Mouse (Mus musculus): ENCODE measurements at regions not wholly inside any gene's neighbourhood (a gene's known extent, or its start where the extent isn't known, plus 50 kb on each side); places are given as distances from the start of the nearest gene placed in this dataset.

DNA sequence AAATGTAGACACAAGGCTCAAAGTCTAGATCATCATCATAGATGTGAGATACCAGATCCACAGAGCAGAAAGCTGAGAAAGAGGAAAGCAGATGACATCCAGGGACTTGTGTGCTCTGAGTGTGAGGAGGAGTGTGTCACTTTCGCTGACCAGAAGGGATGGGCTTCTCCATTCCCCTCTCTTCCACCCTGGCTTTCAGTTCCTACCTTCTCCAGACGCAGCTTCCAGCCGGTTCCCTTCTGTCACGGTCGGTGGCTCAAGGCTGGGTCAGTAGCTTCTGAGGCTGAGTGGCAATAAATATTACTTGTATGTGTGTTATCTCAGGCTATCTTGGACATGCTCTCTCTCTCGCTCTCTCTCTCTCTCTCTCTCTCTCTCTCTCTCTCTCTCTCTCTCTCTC lies 94.2 kb upstream of the Irf2bp2 start:
- no peak overlapping the region for H3K4me3 ChIP-seq (ENCODE audit: low read depth, low read length)
- H3K9ac ChIP-seq (ENCODE audit: low read length), result no peak overlapping the region
- WGBS, result 89% methylated on average over 6 of the region's 6 CpGs
- no peaks in the 10 kb centered on the region for H3K27me3 ChIP-seq (ENCODE audit: control insufficient read depth, insufficient read depth, low read length)
- ATAC-seq (ENCODE audit: low FRiP score) (no peak), DNase-seq (ENCODE audit: low spot score, missing footprints) (no peak)
- H3K36me3 ChIP-seq (ENCODE audit: control insufficient read depth, insufficient read depth, low read length), result no peaks in the 10 kb centered on the region
- no peak overlapping the region for H3K4me2 ChIP-seq
- H3K9me3 ChIP-seq (ENCODE audit: control insufficient read depth, low read length), result no peaks in the 10 kb centered on the region
- no peak overlapping the region for H3K27ac ChIP-seq (ENCODE audit: low read depth, low read length)
- H3K4me1 ChIP-seq (ENCODE audit: control insufficient read depth, insufficient read depth, low read length), result no peaks in the 10 kb centered on the region

DNA sequence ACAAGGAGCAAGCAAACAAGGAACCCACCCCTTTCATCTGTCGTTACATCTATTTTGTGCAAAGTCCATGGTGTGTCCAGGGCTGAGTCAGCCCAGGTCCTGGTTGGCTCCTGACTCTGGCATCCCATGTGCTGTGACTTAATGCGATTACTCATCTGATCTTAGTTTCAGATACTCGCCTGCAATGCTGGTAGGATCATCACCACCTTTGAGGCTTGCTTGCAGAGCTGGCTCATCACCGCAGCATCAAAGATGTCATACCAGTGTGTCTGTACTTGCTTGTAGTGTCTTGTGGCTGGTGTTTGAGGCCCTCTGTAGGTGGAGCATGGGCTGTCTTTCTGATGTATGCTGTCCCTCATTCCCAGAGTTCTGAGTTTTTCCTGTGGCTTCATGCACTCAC lies 93.0 kb upstream of the Irf2bp2 start:
- H3K9ac ChIP-seq (ENCODE audit: low read length), result no peak overlapping the region
- no peak overlapping the region for H3K4me2 ChIP-seq
- no peaks in the 10 kb centered on the region for H3K9me3 ChIP-seq (ENCODE audit: control insufficient read depth, low read length)
- no peak for DNase-seq (ENCODE audit: low spot score, missing footprints)
- 91% methylated on average over 4 of the region's 4 CpGs for WGBS
- H3K4me1 ChIP-seq (ENCODE audit: control insufficient read depth, insufficient read depth, low read length), result peaks cover 4% of the 10 kb centered on the region
- no peak for ATAC-seq (ENCODE audit: low FRiP score)
- H3K27me3 ChIP-seq (ENCODE audit: control insufficient read depth, insufficient read depth, low read length), result no peaks in the 10 kb centered on the region
- H3K36me3 ChIP-seq (ENCODE audit: control insufficient read depth, insufficient read depth, low read length), result no peaks in the 10 kb centered on the region
- no peak overlapping the region for H3K4me3 ChIP-seq (ENCODE audit: low read depth, low read length)
- no peak overlapping the region for H3K27ac ChIP-seq (ENCODE audit: low read depth, low read length)

- Histone ChIP-seq H3K27me3 (ENCODE audit: control insufficient read depth, insufficient read depth, low read length) (no peaks in the 10 kb centered on the region), H3K4me1 (ENCODE audit: control insufficient read depth, insufficient read depth, low read length) (peaks cover 4% of the 10 kb centered on the region), H3K9me3 (ENCODE audit: control insufficient read depth, low read length) (no peaks in the 10 kb centered on the region), H3K36me3 (ENCODE audit: control insufficient read depth, insufficient read depth, low read length) (no peaks in the 10 kb centered on the region), H3K4me2 (no peak overlapping the region), H3K9ac (ENCODE audit: low read length) (no peak overlapping the region), H3K4me3 (ENCODE audit: low read depth, low read length) (no peak overlapping the region), H3K27ac (ENCODE audit: low read depth, low read length) (no peak overlapping the region)
- no peak for ATAC-seq (ENCODE audit: low FRiP score)
- 80% methylated on average over 6 of the region's 6 CpGs for WGBS
- no peak for DNase-seq (ENCODE audit: low spot score, missing footprints)
Measured at GRCm38 (mm10) chr8:126685365-126685764, 91.6 kb upstream of the Irf2bp2 start.

GRCm38 (mm10) chr8:126683950-126684349 lies 90.2 kb upstream of the Irf2bp2 start:
- DNase-seq (ENCODE audit: low spot score, missing footprints) (no peak), ATAC-seq (ENCODE audit: low FRiP score) (no peak)
- Histone ChIP-seq H3K27me3 (ENCODE audit: control insufficient read depth, insufficient read depth, low read length) (no peaks in the 10 kb centered on the region), H3K4me2 (no peak overlapping the region), H3K4me1 (ENCODE audit: control insufficient read depth, insufficient read depth, low read length) (peaks cover 4% of the 10 kb centered on the region), H3K9ac (ENCODE audit: low read length) (no peak overlapping the region), H3K9me3 (ENCODE audit: control insufficient read depth, low read length) (no peaks in the 10 kb centered on the region), H3K36me3 (ENCODE audit: control insufficient read depth, insufficient read depth, low read length) (no peaks in the 10 kb centered on the region), H3K4me3 (ENCODE audit: low read depth, low read length) (no peak overlapping the region), H3K27ac (ENCODE audit: low read depth, low read length) (no peak overlapping the region)
- 74% methylated on average over 4 of the region's 4 CpGs for WGBS

GRCm38 (mm10) chr8:126683555-126683947 lies 89.8 kb upstream of the Irf2bp2 start:
- H3K9ac ChIP-seq (ENCODE audit: low read length), result no peak overlapping the region
- 85% methylated on average over 2 of the region's 2 CpGs for WGBS

GRCm38 (mm10) chr8:126682817-126683554 lies 89.2 kb upstream of the Irf2bp2 start:
- Histone ChIP-seq H3K9ac (ENCODE audit: low read length) (no peak overlapping the region), H3K27ac (ENCODE audit: low read depth, low read length) (no peak overlapping the region), H3K4me3 (ENCODE audit: low read depth, low read length) (no peak overlapping the region), H3K9me3 (ENCODE audit: control insufficient read depth, low read length) (no peaks in the 10 kb centered on the region), H3K36me3 (ENCODE audit: control insufficient read depth, insufficient read depth, low read length) (no peaks in the 10 kb centered on the region), H3K4me1 (ENCODE audit: control insufficient read depth, insufficient read depth, low read length) (peaks cover 6% of the 10 kb centered on the region), H3K4me2 (no peak overlapping the region), H3K27me3 (ENCODE audit: control insufficient read depth, insufficient read depth, low read length) (no peaks in the 10 kb centered on the region)
- no peak for DNase-seq (ENCODE audit: low spot score, missing footprints)
- no peak for ATAC-seq (ENCODE audit: low FRiP score)
- 80% methylated on average over 9 of the region's 9 CpGs for WGBS

More at GRCm38 (mm10) chr8:126683555-126683947, 89.8 kb upstream of the Irf2bp2 start:
- Histone ChIP-seq H3K27me3 (ENCODE audit: control insufficient read depth, insufficient read depth, low read length) (no peaks in the 10 kb centered on the region), H3K36me3 (ENCODE audit: control insufficient read depth, insufficient read depth, low read length) (no peaks in the 10 kb centered on the region), H3K4me1 (ENCODE audit: control insufficient read depth, insufficient read depth, low read length) (peaks cover 4% of the 10 kb centered on the region), H3K4me3 (ENCODE audit: low read depth, low read length) (no peak overlapping the region), H3K4me2 (no peak overlapping the region), H3K9me3 (ENCODE audit: control insufficient read depth, low read length) (no peaks in the 10 kb centered on the region), H3K27ac (ENCODE audit: low read depth, low read length) (no peak overlapping the region)
- ATAC-seq (ENCODE audit: low FRiP score) (no peak), DNase-seq (ENCODE audit: low spot score, missing footprints) (no peak)

GRCm38 (mm10) chr8:126681948-126682651 lies 88.3 kb upstream of the Irf2bp2 start:
- WGBS, result 20% methylated on average over 6 of the region's 6 CpGs
- Histone ChIP-seq H3K27me3 (ENCODE audit: control insufficient read depth, insufficient read depth, low read length) (no peaks in the 10 kb centered on the region), H3K27ac (ENCODE audit: low read depth, low read length) (no peak overlapping the region), H3K4me3 (ENCODE audit: low read depth, low read length) (no peak overlapping the region), H3K9me3 (ENCODE audit: control insufficient read depth, low read length) (no peaks in the 10 kb centered on the region), H3K36me3 (ENCODE audit: control insufficient read depth, insufficient read depth, low read length) (no peaks in the 10 kb centered on the region), H3K4me1 (ENCODE audit: control insufficient read depth, insufficient read depth, low read length) (peaks cover 6% of the 10 kb centered on the region), H3K9ac (ENCODE audit: low read length) (no peak overlapping the region), H3K4me2 (no peak overlapping the region)
- no peak for DNase-seq (ENCODE audit: low spot score, missing footprints)
- no peak for ATAC-seq (ENCODE audit: low FRiP score)

- ATAC-seq (ENCODE audit: low FRiP score), result no peak
- no peak overlapping the region for H3K27ac ChIP-seq (ENCODE audit: low read depth, low read length)
- no peaks in the 10 kb centered on the region for H3K27me3 ChIP-seq (ENCODE audit: control insufficient read depth, insufficient read depth, low read length)
- peaks cover 6% of the 10 kb centered on the region for H3K4me1 ChIP-seq (ENCODE audit: control insufficient read depth, insufficient read depth, low read length)
- DNase-seq (ENCODE audit: low spot score, missing footprints), result no peak
- WGBS, result 72% methylated on average over 13 of the region's 13 CpGs
- H3K9me3 ChIP-seq (ENCODE audit: control insufficient read depth, low read length), result no peaks in the 10 kb centered on the region
- no peak overlapping the region for H3K9ac ChIP-seq (ENCODE audit: low read length)
- no peaks in the 10 kb centered on the region for H3K36me3 ChIP-seq (ENCODE audit: control insufficient read depth, insufficient read depth, low read length)
- no peak overlapping the region for H3K4me3 ChIP-seq (ENCODE audit: low read depth, low read length)
- no peak overlapping the region for H3K4me2 ChIP-seq
Measured at GRCm38 (mm10) chr8:126678004-126678751, 84.4 kb upstream of the Irf2bp2 start.

- 89% methylated on average over 2 of the region's 2 CpGs for WGBS
- no peaks in the 10 kb centered on the region for H3K36me3 ChIP-seq (ENCODE audit: control insufficient read depth, insufficient read depth, low read length)
- no peak overlapping the region for H3K9ac ChIP-seq (ENCODE audit: low read length)
- ATAC-seq (ENCODE audit: low FRiP score), result no peak
- no peaks in the 10 kb centered on the region for H3K9me3 ChIP-seq (ENCODE audit: control insufficient read depth, low read length)
- H3K4me3 ChIP-seq (ENCODE audit: low read depth, low read length), result no peak overlapping the region
- DNase-seq (ENCODE audit: low spot score, missing footprints), result no peak
- H3K27me3 ChIP-seq (ENCODE audit: control insufficient read depth, insufficient read depth, low read length), result no peaks in the 10 kb centered on the region
- no peak overlapping the region for H3K27ac ChIP-seq (ENCODE audit: low read depth, low read length)
- peaks cover 2% of the 10 kb centered on the region for H3K4me1 ChIP-seq (ENCODE audit: control insufficient read depth, insufficient read depth, low read length)
- no peak overlapping the region for H3K4me2 ChIP-seq
Measured at GRCm38 (mm10) chr8:126675153-126675552, 81.4 kb upstream of the Irf2bp2 start.

All from midbrain, embryonic 11.5 days (tissue).